Mouse (Mus musculus) adrenal gland, adult (tissue): ENCODE results near the gene Magi2.
A peak's percentile ranks its signal among the peaks of the same experiment; 100 is the strongest.
"Not testable (repeated sequence)": the region's sequence is repeated elsewhere in the genome, so short reads cannot be mapped to it uniquely, and the experiment has no call there.

ENCODE experiments used
- DNase-seq, 2 experiments: peaks; one replicate each; pipeline ENCODE4 v3.0.0; 2022 to 2023; ENCODE audit warnings: low spot score in 1 of 2; ENCODE audit not compliant: inconsistent age in 2 of 2

Gene Magi2

GRCm38 (mm10) chr5:20484505-20484904 lies 1257.7 kb downstream of the Magi2 start:
- DNase-seq = no peak

GRCm38 (mm10) chr5:20491911-20492310 lies 1265.1 kb downstream of the Magi2 start:
- no peak for DNase-seq

DNA sequence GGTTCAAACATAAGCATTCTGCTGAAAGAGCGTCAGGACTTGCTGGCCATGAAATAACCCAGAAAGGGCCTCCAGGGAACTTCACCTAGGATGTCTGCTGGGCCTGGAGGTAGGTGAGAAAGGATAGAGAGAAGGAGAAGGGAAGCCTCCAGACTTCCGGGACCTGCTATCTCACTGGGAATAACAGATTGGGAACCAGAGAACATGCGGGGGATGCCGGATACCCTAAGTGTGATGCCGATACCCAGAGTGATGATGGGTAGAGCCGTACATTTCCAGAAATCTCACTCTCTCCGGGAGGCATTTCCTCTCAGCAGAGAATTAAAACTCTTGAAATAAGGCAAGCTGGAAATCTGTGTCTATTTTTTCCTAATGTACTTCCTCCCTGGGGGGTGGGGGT lies 1265.8 kb downstream of the Magi2 start:
- no peak for DNase-seq

- no peak for DNase-seq
Measured at GRCm38 (mm10) chr5:20494010-20494409, 1267.2 kb downstream of the Magi2 start.

GRCm38 (mm10) chr5:20496924-20497323 lies 1270.1 kb downstream of the Magi2 start:
- DNase-seq = no peak

DNA sequence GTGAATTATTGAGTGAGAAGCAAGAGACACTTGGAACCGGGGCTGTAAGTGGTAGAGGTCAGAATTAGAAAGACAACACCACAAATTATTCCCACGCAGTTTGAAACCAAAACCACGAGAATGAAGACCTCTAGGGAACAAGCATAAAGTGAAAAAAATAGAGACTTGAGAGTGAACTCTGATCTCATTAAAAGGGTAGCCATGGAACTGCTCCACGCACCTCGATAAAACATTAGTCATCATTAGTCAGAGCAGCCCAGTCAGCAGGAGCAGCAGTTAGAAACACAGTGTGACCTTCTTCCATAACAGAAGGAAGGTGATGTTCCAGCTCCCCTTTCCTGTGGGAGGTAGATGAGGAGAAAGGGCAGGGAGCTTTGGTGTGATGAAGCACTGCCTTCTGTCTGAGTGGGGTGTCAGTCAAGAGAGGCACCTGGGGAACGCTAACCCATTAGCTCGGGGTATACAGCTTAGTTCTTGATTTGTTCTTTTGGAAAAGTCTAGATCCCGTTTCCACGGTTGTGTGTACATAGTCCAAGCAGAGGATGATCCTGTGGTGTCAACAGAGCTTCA lies 1272.3 kb downstream of the Magi2 start:
- peak; percentile 59 to 65 for DNase-seq

DNA sequence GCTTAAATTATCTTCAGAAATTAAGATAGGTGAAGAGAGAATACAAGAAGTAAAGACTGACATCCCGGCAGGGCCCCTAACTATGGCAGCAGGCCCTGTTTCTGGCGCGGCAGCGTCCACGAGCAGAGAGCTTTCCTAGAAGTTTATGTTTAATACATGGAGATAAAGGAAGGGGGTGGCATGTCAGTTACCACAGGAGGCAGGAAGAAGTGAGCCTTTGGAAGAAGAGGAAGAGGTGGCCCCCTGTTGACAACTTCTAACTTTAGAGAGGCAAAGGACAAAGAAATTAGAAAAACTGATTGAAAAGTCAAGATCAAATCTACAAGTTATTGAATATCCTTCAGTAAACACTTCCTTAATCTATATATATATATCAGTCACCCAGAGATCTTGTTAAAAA lies 1281.8 kb downstream of the Magi2 start:
- no peak for DNase-seq

DNA sequence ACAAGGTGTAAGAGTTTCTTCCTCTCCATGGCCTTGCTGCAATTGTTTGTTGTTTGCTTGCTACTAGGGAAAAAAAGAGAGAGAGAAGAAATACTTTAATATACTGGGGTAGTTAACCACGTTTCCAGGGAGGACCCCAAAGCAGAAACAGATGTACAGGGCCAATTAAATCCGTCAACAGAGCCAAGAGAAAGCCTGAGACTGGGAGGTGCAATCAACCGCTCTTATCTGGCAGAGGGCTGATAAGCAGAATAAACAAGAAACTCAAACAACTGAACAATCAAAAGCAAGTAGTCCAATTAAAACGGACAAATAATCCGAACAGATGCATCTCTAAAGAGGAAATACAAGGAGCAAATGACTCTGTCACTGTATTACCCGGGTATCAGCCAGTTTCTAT lies 1282.8 kb downstream of the Magi2 start:
- no peak for DNase-seq

DNA sequence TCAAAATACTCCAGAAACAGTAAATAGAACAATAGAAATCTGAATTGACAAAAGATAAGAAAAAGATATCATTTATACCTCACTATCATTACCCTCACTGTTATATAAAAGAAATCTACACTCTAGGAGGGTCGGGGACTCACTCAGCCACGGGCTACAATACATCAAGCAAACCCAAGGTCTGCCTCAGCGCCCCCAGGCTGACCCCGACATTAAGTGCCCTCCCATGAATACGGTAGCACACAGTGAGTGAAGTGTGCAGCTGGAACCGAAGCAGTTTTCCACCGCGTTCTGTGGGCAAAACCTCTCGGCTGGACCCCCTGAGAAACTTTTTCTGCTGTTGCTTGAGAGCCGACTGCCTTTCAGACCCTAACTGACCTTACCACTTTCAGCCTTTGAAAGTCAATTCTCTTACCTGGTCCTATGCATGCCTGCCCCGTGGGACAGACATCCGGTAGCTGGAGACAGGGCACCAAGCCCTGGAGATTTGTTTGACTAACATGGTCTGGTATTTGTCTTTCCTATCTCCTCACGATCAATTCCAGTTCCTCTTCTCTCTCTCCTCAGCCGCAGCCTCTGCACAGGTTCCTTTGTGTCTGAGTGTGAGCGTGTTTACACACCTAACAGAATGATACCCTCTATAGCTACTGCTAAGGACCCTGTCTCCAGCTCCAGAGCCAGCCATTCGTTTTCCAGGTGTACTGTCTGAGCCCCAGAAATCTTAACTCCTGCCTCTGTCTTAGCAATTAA lies 1285.7 kb downstream of the Magi2 start:
- DNase-seq = no peak

DNA sequence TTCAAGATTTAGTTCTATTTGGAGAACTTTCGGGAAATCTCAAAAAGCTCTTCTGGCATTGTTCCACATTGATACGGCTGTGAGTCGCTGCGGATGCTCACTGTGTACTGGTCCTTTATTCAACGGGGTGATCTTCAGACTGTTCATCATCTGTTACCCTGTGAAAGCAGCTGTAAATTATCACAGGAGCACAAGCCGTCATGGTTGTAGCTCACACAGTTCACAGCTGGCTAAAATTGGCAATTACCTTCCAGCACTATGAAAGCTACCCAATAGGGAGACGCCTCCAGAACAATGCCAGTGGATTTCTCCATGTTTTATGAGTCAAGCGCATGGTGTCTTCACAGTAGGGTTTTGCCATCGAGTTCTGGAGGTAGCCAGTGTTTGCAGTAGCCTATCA lies 1294.8 kb downstream of the Magi2 start:
- no peak for DNase-seq

- DNase-seq = no peak
Measured at GRCm38 (mm10) chr5:20522047-20522446, 1295.2 kb downstream of the Magi2 start.

DNA sequence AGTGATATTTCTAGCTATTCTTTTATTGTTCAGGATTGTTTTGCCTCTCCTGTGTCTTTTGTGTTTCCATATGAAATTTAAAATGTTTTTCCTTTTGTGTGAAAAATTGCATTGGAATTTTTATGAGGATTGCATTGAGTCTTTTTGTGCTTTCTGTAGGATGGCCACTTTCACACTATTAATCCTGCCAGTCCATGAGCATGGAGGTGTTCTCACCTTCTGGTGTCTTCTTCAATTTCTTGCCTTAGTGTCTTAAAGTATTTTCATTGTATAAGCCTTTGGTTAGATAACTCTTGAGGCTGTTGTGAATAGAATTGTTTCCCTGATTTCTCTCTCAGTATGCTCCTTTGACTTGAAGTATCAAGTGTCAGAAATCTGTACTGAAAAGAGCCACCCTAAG lies 1296.9 kb downstream of the Magi2 start:
- no peak for DNase-seq

DNA sequence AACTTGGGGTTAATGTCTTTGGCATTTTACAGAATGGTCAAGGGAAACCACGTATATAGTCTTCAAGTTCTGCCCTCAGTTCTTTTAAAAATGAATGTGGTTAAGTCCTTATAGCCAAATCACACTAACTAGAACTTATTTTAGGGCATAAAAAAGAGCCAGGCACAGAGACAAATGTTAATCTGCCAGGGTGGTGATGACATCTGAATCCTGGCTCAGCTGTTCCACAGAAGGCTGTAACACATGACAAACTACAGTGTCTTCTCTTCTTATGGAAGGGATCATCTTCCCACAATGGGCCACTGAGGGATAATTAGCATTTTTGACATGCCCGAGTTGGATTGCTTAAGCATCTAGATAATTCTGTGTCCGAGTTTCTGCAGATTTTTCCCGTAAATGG lies 1299.8 kb downstream of the Magi2 start:
- not testable (repeated sequence) for DNase-seq

DNA sequence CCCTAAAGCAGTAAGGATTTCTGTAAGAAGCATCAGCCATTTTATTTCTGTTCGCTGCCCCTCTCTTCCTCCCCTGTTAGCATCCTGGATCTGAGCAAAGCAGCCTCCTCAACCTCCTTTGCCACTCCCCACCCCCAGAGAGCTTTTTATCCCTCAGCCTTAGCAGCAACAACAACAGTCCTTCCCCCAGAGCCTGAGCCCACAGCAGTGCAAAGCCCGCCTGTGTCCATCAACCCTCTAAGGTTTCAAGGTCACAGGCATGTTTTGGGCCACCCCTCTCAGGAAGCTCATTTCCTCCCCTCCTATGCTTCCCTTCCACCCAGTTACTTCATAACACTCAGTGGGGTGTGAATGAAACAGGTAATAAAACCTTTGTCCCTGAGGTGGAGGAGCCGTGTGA lies 1309.7 kb downstream of the Magi2 start:
- DNase-seq = no peak

DNA sequence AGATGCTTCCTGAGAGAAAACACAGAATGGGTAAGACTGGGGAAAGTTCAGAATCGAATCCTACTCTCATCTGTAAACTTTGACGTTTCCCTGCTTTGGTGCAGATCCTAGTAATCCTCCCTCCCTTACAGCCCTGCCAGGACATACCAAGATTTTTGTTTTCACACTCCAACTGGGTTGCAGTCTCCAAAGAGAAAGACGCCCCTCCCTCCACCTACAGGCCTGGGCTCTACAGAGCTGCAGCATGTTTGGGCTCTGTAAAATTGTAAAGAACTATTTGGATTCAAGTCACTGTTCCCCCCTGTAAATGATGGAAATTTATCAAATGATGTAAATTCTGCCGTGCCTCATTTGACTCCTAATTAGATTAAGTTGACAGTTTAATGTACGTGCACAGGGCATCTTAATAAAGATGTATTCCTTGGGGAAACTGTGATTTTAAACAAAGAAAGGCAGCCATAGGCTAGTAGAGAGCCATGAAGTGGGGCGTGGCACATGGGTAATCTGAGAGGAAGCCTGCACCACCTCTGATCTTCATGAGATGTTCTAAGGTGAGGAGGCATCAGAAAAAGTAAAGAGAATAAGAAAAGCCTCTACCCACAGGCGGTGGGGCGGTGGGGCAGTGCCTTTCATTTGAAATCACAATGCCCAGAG lies 1310.7 kb downstream of the Magi2 start:
- DNase-seq = no peak

DNA sequence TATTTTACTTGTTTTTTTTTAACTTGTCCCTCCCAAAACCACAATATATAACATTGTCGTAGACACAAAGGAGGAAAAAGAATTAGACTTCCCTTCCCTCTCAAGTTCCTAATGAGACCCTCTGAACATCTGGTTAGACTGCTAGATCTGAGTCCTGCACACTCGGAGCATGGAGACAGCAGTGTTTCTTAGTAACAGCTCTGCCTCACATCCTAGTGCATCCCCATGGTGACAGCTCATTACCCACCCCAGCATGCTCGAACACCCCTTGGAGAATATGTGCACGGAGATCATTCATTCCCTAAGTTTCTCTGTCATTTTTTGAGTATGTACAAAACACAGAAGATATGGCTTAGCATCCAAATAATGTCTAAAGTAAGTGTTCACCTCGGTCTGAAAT lies 1317.5 kb downstream of the Magi2 start:
- no peak for DNase-seq

- no peak for DNase-seq
Measured at GRCm38 (mm10) chr5:20559378-20559777, 1332.5 kb downstream of the Magi2 start.

DNA sequence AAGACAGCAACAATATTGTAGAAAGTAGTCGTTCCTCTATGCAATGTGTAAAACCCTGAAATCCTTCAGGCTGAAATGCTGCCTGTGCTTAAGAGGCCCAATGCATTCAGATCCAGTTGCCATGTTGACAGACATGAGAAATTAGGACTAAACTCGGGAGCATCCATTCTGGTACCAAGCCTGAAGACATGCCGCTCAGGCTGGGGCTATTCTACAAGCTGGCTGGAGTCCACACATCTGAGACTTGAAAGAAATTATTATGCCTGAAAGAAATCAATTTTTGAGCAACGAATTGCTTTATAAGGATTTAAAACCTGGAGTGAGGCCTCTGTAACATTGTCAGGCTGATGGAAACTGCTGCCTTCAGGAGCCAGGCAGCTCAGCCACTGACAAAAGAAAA lies 1333.0 kb downstream of the Magi2 start:
- DNase-seq = no peak

DNA sequence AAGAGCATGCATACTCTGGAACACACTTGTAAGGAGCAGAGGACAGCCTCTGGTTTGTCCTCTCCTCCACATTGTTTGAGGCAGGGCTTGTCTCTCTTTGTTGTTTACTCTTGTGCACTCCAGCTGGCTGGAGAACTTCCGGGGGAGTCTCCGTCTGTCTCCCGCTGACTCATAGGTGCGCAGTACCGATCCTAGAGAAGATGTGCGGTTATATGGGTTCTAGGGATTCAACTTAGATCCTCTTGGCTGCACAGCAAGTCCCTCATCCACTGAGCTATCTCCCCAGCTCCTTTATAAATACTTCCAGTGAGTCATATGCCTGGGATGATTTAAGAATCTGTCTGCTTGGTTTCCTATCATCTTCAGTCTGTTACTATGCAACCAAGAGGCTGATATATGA lies 1341.6 kb downstream of the Magi2 start:
- DNase-seq = no peak

DNA sequence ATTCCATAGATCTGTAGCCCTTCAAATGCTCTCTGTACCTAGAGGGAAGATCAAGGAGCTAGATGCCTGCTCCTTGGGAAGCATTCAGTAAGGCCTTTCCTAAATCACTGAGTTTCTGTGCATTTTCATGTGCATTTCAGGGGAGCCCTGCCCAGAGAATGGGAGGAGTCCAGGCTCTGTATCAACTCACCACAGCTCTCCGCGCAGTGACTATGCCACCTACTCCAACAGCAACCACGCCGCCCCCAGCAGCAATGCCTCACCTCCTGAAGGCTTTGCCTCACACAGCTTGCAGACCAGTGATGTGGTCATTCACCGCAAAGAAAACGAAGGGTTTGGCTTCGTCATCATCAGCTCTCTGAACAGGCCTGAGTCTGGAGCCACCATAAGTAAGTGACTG lies 1342.1 kb downstream of the Magi2 start:
- no peak for DNase-seq

DNA sequence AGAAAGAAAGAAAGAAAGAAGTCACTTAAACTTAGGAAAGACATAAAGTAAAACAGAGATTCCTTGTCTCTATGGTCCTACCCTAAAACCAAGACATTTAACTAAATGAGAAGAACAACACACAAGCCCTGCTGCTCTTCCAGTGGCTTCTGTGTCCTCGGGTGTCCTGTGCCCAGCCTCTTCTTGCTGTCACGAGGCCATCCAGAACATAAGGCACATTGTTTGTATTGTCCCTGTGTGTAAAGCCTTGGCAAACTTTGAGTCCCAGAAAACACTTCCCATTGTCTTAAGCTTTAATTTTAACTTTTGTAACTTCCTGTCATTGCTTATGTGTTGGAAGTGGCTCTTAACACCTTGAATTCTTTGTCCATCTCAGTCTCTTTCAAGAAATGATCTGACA lies 1348.0 kb downstream of the Magi2 start:
- DNase-seq = no peak

DNA sequence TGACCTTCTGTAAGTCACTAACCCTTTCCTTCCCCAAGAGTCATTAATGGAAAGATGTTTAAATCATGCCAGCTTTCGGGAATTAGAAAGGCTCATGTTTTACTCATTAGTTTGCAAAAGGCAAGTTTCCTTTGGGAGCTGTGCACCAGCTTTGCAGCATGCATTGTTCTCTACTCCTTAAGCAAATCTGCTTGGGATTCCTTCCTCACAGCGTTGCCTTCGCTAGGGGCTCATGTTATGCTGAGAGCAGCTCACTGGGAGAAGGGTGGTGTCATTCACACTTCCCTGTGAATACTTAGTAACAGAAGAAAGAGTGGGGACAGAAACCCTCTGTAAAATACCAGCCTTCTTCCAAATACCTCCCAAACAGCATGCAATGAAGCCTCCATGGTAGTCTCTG lies 1349.0 kb downstream of the Magi2 start:
- no peak for DNase-seq

DNA sequence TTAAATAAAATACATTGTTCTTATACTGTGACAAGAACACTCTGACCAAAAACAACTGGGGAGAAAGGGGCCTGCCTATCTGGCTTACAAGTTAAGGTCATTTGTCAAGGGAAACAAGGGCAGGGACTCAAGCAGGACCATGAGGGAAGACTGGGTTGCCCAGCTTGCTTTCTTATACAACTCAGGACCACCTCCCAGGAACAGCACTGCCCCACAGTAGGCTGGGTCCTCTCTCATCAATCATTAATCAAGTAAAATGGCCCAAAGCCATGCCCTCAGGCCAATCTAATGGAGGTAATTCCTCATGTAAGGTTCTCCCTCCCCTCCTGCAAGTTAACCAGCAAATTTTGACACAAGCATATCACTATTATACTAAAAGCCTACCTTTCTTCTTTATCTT lies 1349.4 kb downstream of the Magi2 start:
- no peak for DNase-seq
